Mouse (Mus musculus) liver, postnatal 0 days (tissue): ENCODE measurements around the gene Qrich2.

ENCODE experiments used
- CTCF ChIP-seq: sonication (generic); IDR thresholded peaks from 2 replicates; pipeline ENCODE4 v1.5.1; 2016; ENCODE audit warnings: antibody characterized with exemption, low read depth
- EP300 ChIP-seq: IDR thresholded peaks from 2 replicates; pipeline ENCODE4 v1.6.1; 2016; ENCODE audit warnings: antibody characterized with exemption, low read depth, mild to moderate bottlenecking

- TF ChIP-seq CTCF (no peak), EP300 (no peak)
Measured at GRCm38 (mm10) chr11:116406231-116406728, 59.8 kb downstream of the Qrich2 start.
